Comparison of ENCODE assay signal across 25 mouse cellular contexts in genomic region chr16:95781681-95782080, GRCm38 (mm10).
DNase-seq lines count a peak whose midpoint lies in the region; ATAC-seq and TF ChIP-seq lines count a peak whose summit lies in the region.
"Had no signal": no experiment of that assay in that cellular context is flagged by ENCODE, and none has a peak within 500 bp of the region (broad histone marks: within the 10 kb centered on the region; RNA-seq: fewer than 3 reads in every experiment).

No protein-coding gene starts in this region.

- peak; percentile 75 for DNase-seq in midbrain, embryonic 11.5 days (ENCODE audit: low spot score, missing footprints)
- DNase-seq in spleen, postnatal 36 days (ENCODE audit: low spot score in 2 of 2), result peak; percentile 34 to 48
- no peak for DNase-seq in spleen, adult 18-20 months
- DNase-seq in CH12.LX (ENCODE audit: extremely low read depth), result peak; percentile 83
- peak; percentile 80 for DNase-seq in splenic B cell, adult 2 months (ENCODE audit: low read depth, low spot score)
- DNase-seq in cerebellum, adult 18-20 months, result no peak
- no peak for DNase-seq in adrenal gland, adult 18-20 months (ENCODE audit: low spot score in 2 of 2)
- DNase-seq: adrenal gland, adult 8-10 months; adrenal gland, postnatal 14 days; adrenal gland, postnatal 36 days; cerebellum, adult 11-12 months; cerebellum, adult 8-10 months; cerebellum, adult 9-11 months; cerebellum, postnatal 14 days; cerebellum, postnatal 36 days; embryo, embryonic 11 days had no signal

- no peak for ATAC-seq in midbrain, embryonic 11.5 days (ENCODE audit: low FRiP score)
- no peak for ATAC-seq in midbrain, embryonic 15.5 days (replicated peaks)
- ATAC-seq: CD4-positive, CD25-positive, alpha-beta regulatory T cell, adult 4 months; forebrain, embryonic 14.5 days; forebrain, embryonic 16.5 days had no signal

- H3K4me3 ChIP-seq in midbrain, embryonic 11.5 days (ENCODE audit: low read depth, low read length), result no peak overlapping the region
- H3K4me3 ChIP-seq in midbrain, embryonic 15.5 days, result no peak overlapping the region
- H3K4me3 ChIP-seq in CH12.LX (replicated peaks in 1 of 3; ENCODE audit: low read depth in 2 of 3, low read length in 2 of 3, poor library complexity in 1 of 3), result no peak overlapping the region
- H3K4me3 ChIP-seq: embryonic facial prominence, embryonic 13.5 days; embryonic facial prominence, embryonic 15.5 days; erythroblast, embryonic 14.5 days; forebrain, embryonic 10.5 days; forebrain, embryonic 12.5 days had no signal

- H3K27me3 ChIP-seq in midbrain, embryonic 11.5 days (ENCODE audit: control insufficient read depth, insufficient read depth, low read length), result no peaks in the 10 kb centered on the region
- no peaks in the 10 kb centered on the region for H3K27me3 ChIP-seq in midbrain, embryonic 15.5 days (replicated peaks)
- no peaks in the 10 kb centered on the region for H3K27me3 ChIP-seq in CH12.LX (replicated peaks)
- H3K27me3 ChIP-seq in splenic B cell, adult 2 months (ENCODE audit: control insufficient read depth, insufficient read depth, low read length, poor library complexity, severe bottlenecking), result no peaks in the 10 kb centered on the region
- H3K27me3 ChIP-seq: embryonic facial prominence, embryonic 13.5 days; embryonic facial prominence, embryonic 15.5 days; forebrain, embryonic 12.5 days had no signal

- no peak overlapping the region for H3K27ac ChIP-seq in midbrain, embryonic 11.5 days (ENCODE audit: low read depth, low read length)
- H3K27ac ChIP-seq in midbrain, embryonic 15.5 days, result no peak overlapping the region
- no peak overlapping the region for H3K27ac ChIP-seq in CH12.LX (ENCODE audit: insufficient read depth, low read depth)
- H3K27ac ChIP-seq: embryonic facial prominence, embryonic 13.5 days; embryonic facial prominence, embryonic 15.5 days; forebrain, embryonic 10.5 days; forebrain, embryonic 12.5 days had no signal

- 90% methylated on average over 5 of the region's 5 CpGs for WGBS in midbrain, embryonic 11.5 days
- WGBS in midbrain, embryonic 15.5 days, result 91% methylated on average over 5 of the region's 5 CpGs

- no peak; the same call in 1 of the 2 replicates for TF ChIP-seq RAD21 in CH12.LX (IDR thresholded peaks at IDR 0.05; ENCODE audit: low read depth, low read length)

- no peaks in the 10 kb centered on the region for H3K36me3 ChIP-seq in midbrain, embryonic 11.5 days (ENCODE audit: control insufficient read depth, insufficient read depth, low read length)
- H3K36me3 ChIP-seq in midbrain, embryonic 15.5 days (replicated peaks), result no peaks in the 10 kb centered on the region
- no peaks in the 10 kb centered on the region for H3K36me3 ChIP-seq in CH12.LX (replicated peaks in 1 of 2; ENCODE audit: control insufficient read depth in 1 of 2, insufficient read depth in 1 of 2, low read length in 1 of 2)
- no peaks in the 10 kb centered on the region for H3K36me3 ChIP-seq in splenic B cell, adult 2 months (ENCODE audit: control insufficient read depth, insufficient read depth, low read length, poor library complexity, severe bottlenecking)
- H3K36me3 ChIP-seq: embryonic facial prominence, embryonic 13.5 days; embryonic facial prominence, embryonic 15.5 days; forebrain, embryonic 10.5 days; forebrain, embryonic 12.5 days had no signal

- no peaks in the 10 kb centered on the region for H3K9me3 ChIP-seq in midbrain, embryonic 11.5 days (ENCODE audit: control insufficient read depth, low read length)
- H3K9me3 ChIP-seq in midbrain, embryonic 15.5 days, result no peaks in the 10 kb centered on the region
- H3K9me3 ChIP-seq in CH12.LX (replicated peaks; ENCODE audit: low read length), result no peaks in the 10 kb centered on the region
- H3K9me3 ChIP-seq: embryonic facial prominence, embryonic 13.5 days; embryonic facial prominence, embryonic 15.5 days; forebrain, embryonic 10.5 days; forebrain, embryonic 12.5 days had no signal

- in situ Hi-C loops in CH12.LX (cut with MboI; ENCODE audit: low pct_ligation_motif_present, low pct_unique_long_range_greater_than_20kb, low sequenced_read_pairs), result no loop called here

- H3K4me2 ChIP-seq in midbrain, embryonic 11.5 days, result no peak overlapping the region
- no peak overlapping the region for H3K4me2 ChIP-seq in midbrain, embryonic 15.5 days
- H3K4me2 ChIP-seq in CH12.LX (ENCODE audit: insufficient read depth, low read depth, poor library complexity, severe bottlenecking), result peak overlapping the region; percentile 32; the same call in 1 of the 2 replicates
- H3K4me2 ChIP-seq: embryonic facial prominence, embryonic 13.5 days; embryonic facial prominence, embryonic 15.5 days; forebrain, embryonic 12.5 days had no signal

- H3K79me2 ChIP-seq in CH12.LX (replicated peaks; ENCODE audit: control insufficient read depth, extremely low read depth, insufficient read depth, poor library complexity, severe bottlenecking), result no peaks in the 10 kb centered on the region

- no peak overlapping the region for H3K9ac ChIP-seq in midbrain, embryonic 11.5 days (ENCODE audit: low read length)
- no peak overlapping the region for H3K9ac ChIP-seq in midbrain, embryonic 15.5 days
- no peak overlapping the region for H3K9ac ChIP-seq in CH12.LX (ENCODE audit: insufficient read depth, low read depth)
- H3K9ac ChIP-seq: embryonic facial prominence, embryonic 13.5 days; embryonic facial prominence, embryonic 15.5 days; forebrain, embryonic 12.5 days had no signal

- dilution Hi-C loops in CH12.LX (cut with MboI; ENCODE audit: extremely low pct_ligation_motif_present, extremely low pct_unique_long_range_greater_than_20kb, low sequenced_read_pairs), result no loop called here

- TF ChIP-seq CTCF in CH12.LX (conservative IDR thresholded peaks at IDR 0.05 in 1 of 2, IDR thresholded peaks at IDR 0.05 in 1 of 2; ENCODE audit: low read depth in 2 of 2, low read length in 2 of 2), result no peak

- H3K4me1 ChIP-seq in midbrain, embryonic 11.5 days (ENCODE audit: control insufficient read depth, insufficient read depth, low read length), result no peaks in the 10 kb centered on the region
- no peaks in the 10 kb centered on the region for H3K4me1 ChIP-seq in midbrain, embryonic 15.5 days
- H3K4me1 ChIP-seq in CH12.LX (ENCODE audit: control insufficient read depth in 1 of 2, insufficient read depth in 2 of 2), result peaks cover 29 to 49% of the 10 kb centered on the region in 2 experiments
- H3K4me1 ChIP-seq: forebrain, embryonic 12.5 days had no signal

- no peak for TF ChIP-seq POLR2A in CH12.LX (IDR thresholded peaks at IDR 0.05; ENCODE audit: low read depth, low read length)

- TF ChIP-seq EP300 in CH12.LX (IDR thresholded peaks at IDR 0.05; ENCODE audit: low read length), result peak; percentile 55; the same call in 1 of the 2 replicates

TF ChIP-seq in CH12.LX, 34 proteins besides CTCF, POLR2A, EP300 and RAD21:
- no peak for TF ChIP-seq SMC3 (IDR thresholded peaks at IDR 0.05; ENCODE audit: low read depth, low read length)
- TF ChIP-seq JUND (conservative IDR thresholded peaks at IDR 0.05; ENCODE audit: low read depth, low read length), result peak; percentile 34; the same call in 1 of the 2 replicates
- peak; percentile 59; the same call in 1 of the 2 replicates for TF ChIP-seq ETS1 (conservative IDR thresholded peaks at IDR 0.05; ENCODE audit: low read depth, low read length)
- TF ChIP-seq ELF1 (IDR thresholded peaks at IDR 0.05; ENCODE audit: low read depth, low read length), result no peak
- no peak for TF ChIP-seq RCOR1 (conservative IDR thresholded peaks at IDR 0.05; ENCODE audit: low read depth, low read length)
- TF ChIP-seq NRF1 (IDR thresholded peaks at IDR 0.05; ENCODE audit: low read depth, low read length), result no peak
- TF ChIP-seq USF2 (conservative IDR thresholded peaks at IDR 0.05; ENCODE audit: low read depth, low read length), result no peak
- no peak for TF ChIP-seq MAFK (IDR thresholded peaks at IDR 0.05; ENCODE audit: insufficient replicate concordance, low read length)
- TF ChIP-seq TCF12 (IDR thresholded peaks at IDR 0.05; ENCODE audit: low read depth, low read length), result no peak; the same call in 1 of the 2 replicates
- no peak for TF ChIP-seq ZMIZ1 (IDR thresholded peaks at IDR 0.05; ENCODE audit: low read depth, low read length)
- TF ChIP-seq CHD1 (IDR thresholded peaks at IDR 0.05; ENCODE audit: low read depth, low read length), result no peak
- no peak for TF ChIP-seq POLR2AphosphoS2 (IDR thresholded peaks at IDR 0.05; ENCODE audit: low read depth, low read length)
- TF ChIP-seq IRF4 (IDR thresholded peaks at IDR 0.05; ENCODE audit: low read depth, low read length), result peak; percentile 49
- peak; percentile 68; the same call in 1 of the 2 replicates for TF ChIP-seq MEF2A (IDR thresholded peaks at IDR 0.05; ENCODE audit: borderline replicate concordance, low read depth, low read length)
- TF ChIP-seq NELFE (IDR thresholded peaks at IDR 0.05; ENCODE audit: low read depth, low read length), result no peak
- no peak for TF ChIP-seq HCFC1 (IDR thresholded peaks at IDR 0.05; ENCODE audit: low read depth, low read length)
- TF ChIP-seq UBTF (IDR thresholded peaks at IDR 0.05; ENCODE audit: low read depth, low read length), result 0 out of 2 replicates have a peak, but pooled peaks have one; percentile 23
- TF ChIP-seq MYC (IDR thresholded peaks at IDR 0.05; ENCODE audit: low read depth, low read length), result no peak
- TF ChIP-seq PAX5 (IDR thresholded peaks at IDR 0.05; ENCODE audit: low read length), result no peak
- no peak for TF ChIP-seq ZNF384 (IDR thresholded peaks at IDR 0.05; ENCODE audit: low read depth, low read length)
- no peak for TF ChIP-seq USF1 (IDR thresholded peaks at IDR 0.05; ENCODE audit: low read depth, low read length)
- TF ChIP-seq JUN (IDR thresholded peaks at IDR 0.05; ENCODE audit: insufficient read depth, low read depth, low read length), result no peak
- peak; percentile 27; the same call in 1 of the 2 replicates for TF ChIP-seq BHLHE40 (IDR thresholded peaks at IDR 0.05; ENCODE audit: low read depth, low read length)

Comparison
In these comparisons a context has a peak if more than half of its experiments do, and no peak if none do; other contexts are left out.
1. DNase-seq: peak in midbrain, embryonic 11.5 days (single experiment), spleen, postnatal 36 days (2 of 2), CH12.LX (single experiment) and splenic B cell, adult 2 months (single experiment); none in spleen, adult 18-20 months (0 of 2), cerebellum, adult 18-20 months (0 of 2) and adrenal gland, adult 18-20 months (0 of 2).